Mouse (Mus musculus) heart, embryonic 15.5 days (tissue): ENCODE measurements at regions not wholly inside any gene's neighbourhood (a gene's known extent, or its start where the extent isn't known, plus 50 kb on each side); places are given as distances from the start of the nearest gene placed in this dataset.
A peak's percentile ranks its signal among the peaks of the same experiment; 100 is the strongest.

Experiments used
- ATAC-seq: fragments of 200-750 bp; cut with Nextera tagmentation; replicated peaks from 2 replicates; pipeline ENCODE4 v1.8.0; 2017; ENCODE audit warnings: low read depth, moderate TSS enrichment; ENCODE audit not compliant: insufficient number of reproducible peaks, insufficient read depth, low FRiP score
- H3K27ac ChIP-seq: fragments of 300-500 bp; sonication (generic); 2 replicates; pipeline ENCODE4 v1.5.1; 2015; ENCODE audit warnings: mild to moderate bottlenecking, inconsistent platforms
- H3K27me3 ChIP-seq: fragments of 300-500 bp; sonication (generic); 2 replicates; pipeline ENCODE4 v1.6.1; 2015; ENCODE audit warnings: inconsistent platforms
- H3K36me3 ChIP-seq: fragments of 300-500 bp; sonication (generic); 2 replicates; pipeline ENCODE4 v1.6.1; 2015; ENCODE audit warnings: mild to moderate bottlenecking, inconsistent platforms
- H3K4me1 ChIP-seq: fragments of 300-500 bp; sonication (generic); replicated peaks from 2 replicates; pipeline ENCODE4 v1.6.1; 2015; ENCODE audit warnings: inconsistent platforms
- H3K4me2 ChIP-seq: fragments of 300-500 bp; sonication (generic); 2 replicates; pipeline ENCODE4 v1.6.1; 2015; ENCODE audit warnings: inconsistent platforms, mild to moderate bottlenecking, moderate library complexity
- H3K4me3 ChIP-seq: fragments of 300-500 bp; sonication (generic); 2 replicates; pipeline ENCODE4 v1.5.1; 2015; ENCODE audit warnings: mild to moderate bottlenecking, inconsistent platforms
- H3K9ac ChIP-seq: fragments of 300-500 bp; sonication (generic); 2 replicates; pipeline ENCODE4 v1.6.1; 2015; ENCODE audit warnings: mild to moderate bottlenecking, inconsistent platforms
- H3K9me3 ChIP-seq: fragments of 300-500 bp; sonication (generic); replicated peaks from 2 replicates; pipeline ENCODE4 v1.6.1; 2016; ENCODE audit warnings: inconsistent platforms
- WGBS: fragments of 180-500 bp; shearing (Covaris S2); methylation state at CpG from one replicate; pipeline ENCODE4 v1.1.7; 2015; ENCODE audit warnings: mixed read lengths; 5-methylcytosine and 5-hydroxymethylcytosine counted together

DNA sequence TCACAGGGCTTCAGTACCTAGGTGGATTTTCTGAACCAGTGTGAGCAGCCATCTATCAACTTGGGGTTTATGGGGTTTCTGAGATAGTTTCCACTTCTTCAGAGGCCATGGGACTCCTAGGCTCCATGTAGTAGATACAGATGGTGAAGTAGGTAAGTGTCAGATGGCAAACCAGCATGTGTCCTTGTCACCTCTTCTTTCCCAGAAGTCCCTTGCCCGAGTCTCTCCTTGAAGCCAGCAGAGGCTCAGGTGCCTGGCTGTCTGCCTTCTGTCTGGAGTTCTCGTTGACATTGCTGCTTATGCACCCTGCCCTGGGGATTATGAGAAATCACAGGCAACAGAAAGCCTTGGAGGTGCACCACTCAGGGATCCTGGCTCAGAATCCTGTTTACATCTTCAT is 476.9 kb downstream of the Gm10295 start:
- Histone ChIP-seq H3K4me1 (peaks cover 9% of the 10 kb centered on the region), H3K36me3 (no peaks in the 10 kb centered on the region), H3K27me3 (no peaks in the 10 kb centered on the region), H3K4me2 (no peak overlapping the region), H3K27ac (no peak overlapping the region), H3K4me3 (no peak overlapping the region), H3K9ac (no peak overlapping the region), H3K9me3 (no peaks in the 10 kb centered on the region)
- ATAC-seq, result no peak
- 44% methylated on average over 2 of the region's 2 CpGs for WGBS

DNA sequence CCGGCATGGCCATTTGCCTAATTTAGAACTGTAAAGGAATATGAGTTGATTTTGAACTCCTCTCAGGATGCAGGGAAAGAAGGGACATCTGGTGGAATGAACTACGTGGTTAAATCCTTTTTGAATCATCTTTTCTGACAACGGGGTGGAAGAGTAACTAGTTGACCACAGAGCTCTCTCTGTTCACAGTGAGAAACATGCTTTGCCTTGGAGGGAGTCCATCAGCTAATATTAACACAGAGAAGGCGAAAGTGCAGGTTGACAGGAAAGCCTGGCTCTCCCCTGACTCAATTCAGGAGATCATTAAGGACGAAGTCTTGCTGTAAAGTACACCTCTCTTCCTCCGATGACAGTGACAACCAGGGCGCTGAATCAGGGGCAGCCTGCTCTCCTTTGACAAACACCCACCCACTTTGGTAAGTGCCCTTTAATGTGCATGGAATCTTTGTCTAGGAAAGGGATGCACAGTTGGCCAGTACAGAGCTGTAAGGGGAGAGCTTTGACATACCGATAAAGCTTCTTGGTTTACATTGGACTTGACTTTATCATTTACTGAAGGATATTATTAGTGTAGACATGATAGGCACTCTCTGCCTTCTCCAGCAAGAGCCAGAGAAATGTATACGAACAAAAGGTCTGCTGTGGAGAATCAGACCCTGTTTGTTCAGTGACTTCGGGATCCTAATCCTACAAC is 480.3 kb downstream of the Gm10295 start:
- ATAC-seq, result 0 out of 2 replicates have a peak, but pooled peaks have one; percentile 31
- H3K4me2 ChIP-seq, result peak overlapping the region; percentile 25; the same call in 1 of the 2 replicates
- no peak overlapping the region for H3K9ac ChIP-seq
- H3K9me3 ChIP-seq, result no peaks in the 10 kb centered on the region
- 34% methylated on average over 10 of the region's 10 CpGs for WGBS
- no peaks in the 10 kb centered on the region for H3K27me3 ChIP-seq
- no peak overlapping the region for H3K4me3 ChIP-seq
- peaks cover 9% of the 10 kb centered on the region for H3K4me1 ChIP-seq
- no peaks in the 10 kb centered on the region for H3K36me3 ChIP-seq
- H3K27ac ChIP-seq, result peak overlapping the region; percentile 42; the same call in 1 of the 2 replicates

DNA sequence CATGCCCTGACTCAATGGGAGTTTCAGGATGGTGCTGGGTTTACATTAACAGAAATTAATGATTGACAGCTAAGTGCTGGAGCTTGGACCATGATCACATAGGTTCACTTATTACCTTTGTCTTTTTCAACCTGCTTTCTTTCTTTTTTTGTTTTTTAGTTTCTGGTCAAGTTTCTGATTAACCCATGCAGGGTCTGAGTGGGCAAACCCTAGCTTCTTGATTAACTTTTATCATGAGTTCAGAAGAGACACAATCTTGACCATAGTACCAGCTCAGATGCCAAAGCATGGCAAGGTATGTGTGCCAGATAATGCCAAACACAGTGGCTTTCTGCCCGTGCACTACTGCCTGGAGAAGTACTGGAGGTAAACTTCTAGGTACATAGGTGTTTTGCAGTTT is 482.2 kb downstream of the Gm10295 start:
- Histone ChIP-seq H3K36me3 (no peaks in the 10 kb centered on the region), H3K4me1 (peaks cover 9% of the 10 kb centered on the region), H3K9me3 (no peaks in the 10 kb centered on the region), H3K27ac (no peak overlapping the region), H3K9ac (no peak overlapping the region), H3K4me3 (no peak overlapping the region), H3K4me2 (no peak overlapping the region), H3K27me3 (no peaks in the 10 kb centered on the region)
- ATAC-seq, result no peak
- 72% methylated on average over 1 of the region's 1 CpGs for WGBS

DNA sequence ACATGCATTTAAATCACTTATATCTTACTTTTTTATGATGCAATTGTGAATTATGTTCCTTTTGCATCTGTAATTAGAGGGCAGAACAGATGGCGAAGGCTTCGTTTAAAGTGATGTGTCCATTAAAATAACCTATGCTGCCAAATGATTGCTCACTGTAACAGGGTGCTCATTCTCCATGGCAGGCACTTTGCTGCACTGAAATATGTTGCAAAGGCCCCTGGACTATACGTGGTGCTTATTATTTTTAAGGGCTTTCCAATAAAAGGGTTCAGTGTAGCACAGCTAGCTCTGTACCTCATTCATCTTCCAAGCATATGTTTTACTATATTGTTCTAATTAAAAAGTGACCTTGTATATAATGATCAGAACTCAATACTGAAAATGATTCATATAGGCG is 491.3 kb downstream of the Gm10295 start:
- Histone ChIP-seq H3K4me1 (no peaks in the 10 kb centered on the region), H3K4me3 (no peak overlapping the region), H3K27ac (no peak overlapping the region), H3K9ac (no peak overlapping the region), H3K9me3 (no peaks in the 10 kb centered on the region), H3K36me3 (no peaks in the 10 kb centered on the region), H3K27me3 (no peaks in the 10 kb centered on the region), H3K4me2 (no peak overlapping the region)
- WGBS, result 86% methylated on average over 4 of the region's 4 CpGs
- no peak for ATAC-seq

DNA sequence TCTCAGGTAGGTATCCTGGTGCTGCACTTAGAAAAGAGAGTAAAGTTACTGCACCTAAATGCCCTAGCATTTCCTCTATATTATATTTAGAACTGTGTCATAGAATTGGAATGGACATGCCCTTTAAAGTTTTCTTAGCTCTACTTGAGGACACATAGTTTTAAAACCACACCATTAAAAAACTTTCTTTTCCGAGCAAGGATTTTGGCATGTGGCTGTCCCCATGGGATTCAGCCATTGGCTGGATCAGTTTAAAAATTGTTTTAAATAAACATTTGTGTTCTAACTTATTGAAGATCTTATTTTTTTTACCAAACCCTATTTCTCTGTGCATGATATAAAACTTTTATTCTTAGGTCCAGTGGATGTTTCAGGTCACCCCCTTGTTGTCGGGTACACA is 484.2 kb upstream of the Nr2f2 start:
- Histone ChIP-seq H3K36me3 (no peaks in the 10 kb centered on the region), H3K9ac (no peak overlapping the region), H3K4me3 (no peak overlapping the region), H3K4me2 (no peak overlapping the region), H3K9me3 (no peaks in the 10 kb centered on the region), H3K27me3 (no peaks in the 10 kb centered on the region), H3K4me1 (no peaks in the 10 kb centered on the region), H3K27ac (no peak overlapping the region)
- no peak for ATAC-seq
- 78% methylated on average over 2 of the region's 2 CpGs for WGBS

DNA sequence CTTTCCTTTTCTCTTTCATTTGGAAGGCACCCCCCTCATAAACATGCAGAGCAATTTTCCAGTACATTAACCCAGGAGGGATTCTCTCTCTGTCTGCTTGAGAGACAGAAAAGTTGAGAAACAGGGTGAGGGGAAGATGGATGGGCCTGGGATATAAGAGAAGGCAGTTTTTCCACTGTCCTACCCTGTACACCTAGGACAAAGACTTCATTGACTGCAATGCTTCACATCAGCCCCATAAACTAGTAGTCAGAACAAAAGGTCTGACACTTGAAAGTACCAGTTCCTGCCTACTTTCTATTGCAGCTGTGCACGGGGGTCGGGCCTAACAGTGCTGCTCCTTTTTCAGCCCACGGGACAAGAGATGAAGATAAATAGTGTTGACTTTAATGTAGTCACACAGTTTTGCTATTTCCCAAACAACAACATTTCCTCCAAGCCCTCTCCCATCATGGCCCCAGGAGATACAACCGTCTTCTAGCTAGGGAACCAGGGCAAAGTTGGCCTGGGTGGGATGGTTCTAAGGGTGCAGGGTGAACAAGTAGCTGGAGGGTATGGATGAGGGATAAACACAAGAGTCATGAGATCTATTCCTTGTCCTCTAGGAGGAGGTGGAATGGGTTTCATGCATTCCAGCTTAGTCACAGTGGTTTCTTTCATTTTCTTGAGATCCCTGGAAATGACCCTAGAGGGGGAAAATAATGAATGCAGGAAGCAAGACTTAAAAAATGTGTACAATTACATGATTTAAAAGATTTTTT is 481.7 kb upstream of the Nr2f2 start:
- WGBS, result 71% methylated on average over 4 of the region's 4 CpGs
- H3K36me3 ChIP-seq, result no peaks in the 10 kb centered on the region
- H3K27me3 ChIP-seq, result no peaks in the 10 kb centered on the region
- H3K9me3 ChIP-seq, result no peaks in the 10 kb centered on the region
- no peak overlapping the region for H3K4me2 ChIP-seq
- no peak overlapping the region for H3K27ac ChIP-seq
- H3K4me1 ChIP-seq, result no peaks in the 10 kb centered on the region
- ATAC-seq, result no peak
- no peak overlapping the region for H3K9ac ChIP-seq
- no peak overlapping the region for H3K4me3 ChIP-seq

DNA sequence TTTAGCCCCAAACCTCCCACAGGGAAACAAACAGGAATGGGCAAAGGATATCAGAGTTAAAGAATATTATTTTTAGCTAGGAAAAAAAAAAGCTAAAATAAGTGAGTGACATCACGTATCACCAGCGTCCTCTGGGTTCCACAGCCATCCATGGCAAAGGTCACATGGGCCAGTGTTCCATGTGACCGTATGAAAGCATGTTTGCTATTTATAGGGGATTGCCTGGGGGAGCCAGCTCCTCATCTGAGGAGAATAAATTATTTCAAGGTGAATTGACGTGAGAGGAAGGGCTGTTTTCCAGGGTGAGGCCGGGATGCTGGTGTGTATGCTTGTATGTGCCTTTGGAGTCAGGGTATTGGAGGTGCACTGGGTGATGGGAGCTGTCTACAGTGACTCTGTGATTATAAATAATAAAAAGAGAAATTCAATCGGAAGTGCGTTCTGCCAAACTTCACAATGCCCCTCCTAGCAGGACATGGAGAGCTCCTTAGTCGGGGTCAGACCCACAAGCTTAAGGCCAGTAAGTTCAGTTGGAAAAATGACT is 481.0 kb upstream of the Nr2f2 start:
- Histone ChIP-seq H3K4me2 (no peak overlapping the region), H3K4me1 (no peaks in the 10 kb centered on the region), H3K27ac (no peak overlapping the region), H3K36me3 (no peaks in the 10 kb centered on the region), H3K9ac (no peak overlapping the region), H3K27me3 (no peaks in the 10 kb centered on the region), H3K4me3 (no peak overlapping the region), H3K9me3 (no peaks in the 10 kb centered on the region)
- whole genome bisulfite sequencing, result 70% methylated on average over 8 of the region's 8 CpGs
- no peak for ATAC-seq

DNA sequence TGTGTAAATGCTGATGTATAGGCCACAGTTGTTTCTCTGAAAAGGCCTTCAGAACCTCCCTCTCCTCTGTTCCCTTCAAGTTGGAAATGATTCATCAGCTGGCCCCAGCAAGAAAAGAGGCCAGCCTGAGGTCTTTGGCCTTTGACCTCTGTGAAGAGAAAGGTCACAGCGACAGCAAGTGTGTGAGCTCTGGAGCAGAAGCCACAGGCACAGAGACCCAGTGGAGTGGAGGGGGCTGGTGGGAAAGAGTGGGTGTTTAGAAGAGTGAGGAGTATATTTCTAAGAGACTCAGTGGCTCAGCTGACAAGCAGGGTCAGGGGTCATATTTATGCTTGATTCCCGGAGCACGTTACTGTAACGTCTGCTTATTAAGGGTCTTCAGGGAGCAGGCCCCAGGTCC is 479.5 kb upstream of the Nr2f2 start:
- H3K9ac ChIP-seq, result no peak overlapping the region
- WGBS, result 42% methylated on average over 4 of the region's 4 CpGs
- H3K27ac ChIP-seq, result no peak overlapping the region
- no peak overlapping the region for H3K4me3 ChIP-seq
- H3K27me3 ChIP-seq, result no peaks in the 10 kb centered on the region
- ATAC-seq, result no peak
- H3K4me1 ChIP-seq, result no peaks in the 10 kb centered on the region
- H3K9me3 ChIP-seq, result no peaks in the 10 kb centered on the region
- no peaks in the 10 kb centered on the region for H3K36me3 ChIP-seq
- no peak overlapping the region for H3K4me2 ChIP-seq

DNA sequence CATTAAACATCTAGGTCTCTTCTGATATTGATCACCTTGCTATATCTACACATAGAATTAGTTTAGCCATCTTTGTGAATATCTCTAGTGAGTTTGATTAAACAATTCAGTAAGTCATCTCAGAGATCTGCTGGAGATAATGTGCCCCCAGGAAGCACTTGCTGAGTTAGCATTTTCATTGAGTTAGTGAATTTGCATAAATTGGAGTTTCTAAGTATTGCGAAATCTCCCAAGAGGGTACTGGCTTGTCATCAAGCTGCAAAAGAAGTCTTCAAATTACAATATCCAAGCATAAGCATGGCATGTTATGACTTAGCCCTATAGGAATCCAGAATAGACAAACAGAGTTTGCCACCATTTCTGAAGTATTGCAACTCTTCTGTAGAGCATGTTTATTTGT is 473.6 kb upstream of the Nr2f2 start:
- no peaks in the 10 kb centered on the region for H3K9me3 ChIP-seq
- no peak overlapping the region for H3K27ac ChIP-seq
- no peaks in the 10 kb centered on the region for H3K36me3 ChIP-seq
- no peaks in the 10 kb centered on the region for H3K27me3 ChIP-seq
- no peak overlapping the region for H3K9ac ChIP-seq
- 88% methylated on average over 1 of the region's 1 CpGs for WGBS
- H3K4me1 ChIP-seq, result peaks cover 2% of the 10 kb centered on the region; the same call in 1 of the 2 replicates
- H3K4me3 ChIP-seq, result no peak overlapping the region
- no peak overlapping the region for H3K4me2 ChIP-seq
- ATAC-seq, result no peak

DNA sequence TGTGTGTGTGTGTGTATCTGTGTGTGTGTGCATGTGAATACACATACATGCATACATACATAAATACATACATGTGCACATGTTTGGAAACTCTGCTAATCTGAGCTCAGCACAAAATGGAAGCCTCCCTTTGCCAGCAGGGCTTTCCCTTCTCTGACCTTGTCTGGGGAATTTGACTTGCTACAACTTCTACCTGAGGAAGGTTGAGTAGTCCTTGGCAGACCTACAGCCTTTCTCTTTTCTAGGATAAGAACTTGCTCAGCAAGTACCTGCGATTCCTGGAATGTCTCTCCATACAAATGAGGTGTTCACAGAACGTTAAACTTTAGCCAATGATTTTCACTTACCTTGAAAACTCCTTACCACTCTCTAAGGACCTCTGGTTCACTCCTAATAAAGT is 472.7 kb upstream of the Nr2f2 start:
- Histone ChIP-seq H3K4me3 (no peak overlapping the region), H3K27me3 (no peaks in the 10 kb centered on the region), H3K36me3 (no peaks in the 10 kb centered on the region), H3K9ac (no peak overlapping the region), H3K27ac (no peak overlapping the region), H3K4me1 (peaks cover 8% of the 10 kb centered on the region; the same call in 1 of the 2 replicates), H3K9me3 (no peaks in the 10 kb centered on the region), H3K4me2 (no peak overlapping the region)
- WGBS, result 84% methylated on average over 2 of the region's 2 CpGs
- no peak for ATAC-seq

DNA sequence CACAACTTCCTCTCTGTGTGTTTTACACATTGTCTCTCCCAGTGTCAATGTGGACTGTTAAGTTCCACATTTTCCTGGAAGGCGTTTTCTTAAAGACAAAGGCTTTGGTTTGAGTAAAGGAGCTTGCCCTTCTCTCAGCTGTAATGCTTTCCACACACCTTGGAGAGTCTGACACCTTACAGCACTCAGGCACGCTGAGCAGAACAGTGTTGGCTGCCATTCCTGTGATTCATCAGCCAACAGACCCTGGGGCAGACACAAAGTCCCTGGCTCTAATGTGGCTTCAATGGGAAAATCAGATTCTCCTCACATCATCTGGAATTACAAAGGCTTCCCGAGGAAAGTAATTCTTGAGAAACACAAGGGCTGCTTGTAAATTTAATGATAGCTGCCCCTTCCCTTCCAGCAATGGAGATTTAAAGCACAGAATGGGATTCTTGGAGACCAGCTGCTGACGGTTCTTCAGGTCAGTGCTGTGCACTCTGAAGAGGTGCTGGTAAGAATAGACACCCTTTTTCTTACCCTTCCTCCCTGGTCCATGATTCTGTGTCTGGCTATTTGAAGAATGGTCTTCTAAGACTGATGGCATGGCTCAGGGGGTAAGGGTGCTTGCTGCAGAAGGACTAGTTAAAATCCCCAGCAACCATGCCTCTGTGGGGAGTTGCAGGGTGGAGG is 468.4 kb upstream of the Nr2f2 start:
- H3K27ac ChIP-seq, result no peak overlapping the region
- 15% methylated on average over 4 of the region's 4 CpGs for WGBS
- no peaks in the 10 kb centered on the region for H3K27me3 ChIP-seq
- H3K4me2 ChIP-seq, result no peak overlapping the region
- H3K9me3 ChIP-seq, result no peaks in the 10 kb centered on the region
- no peak overlapping the region for H3K9ac ChIP-seq
- no peak overlapping the region for H3K4me3 ChIP-seq
- ATAC-seq, result no peak
- H3K4me1 ChIP-seq, result peaks cover 8% of the 10 kb centered on the region; the same call in 1 of the 2 replicates
- no peaks in the 10 kb centered on the region for H3K36me3 ChIP-seq
